Mouse (Mus musculus) CH12.LX (cell line): ENCODE data around the gene Naa16. TPM values are rescaled to one million over a fixed set of nuclear protein-coding genes. Genes with fewer than 3 reads are reported as not detected.

Experiments used
- DNase-seq: peaks from one replicate; pipeline ENCODE4 v3.0.0-alpha.2; 2013; ENCODE audit errors: extremely low read depth
- H3K27ac ChIP-seq: 2 replicates; pipeline ENCODE4 v1.5.1; 2012; ENCODE audit warnings: low read depth, mild to moderate bottlenecking, control low read depth, moderate library complexity; ENCODE audit not compliant: insufficient read depth
- H3K27me3 ChIP-seq: replicated peaks from 2 replicates; pipeline ENCODE3; 2012; ENCODE audit warnings: inconsistent platforms
- H3K36me3 ChIP-seq, 2 experiments: replicated peaks in 1 of 2; 2 replicates each; pipeline versions ENCODE3 to v1.6.1; 2012; ENCODE audit warnings: inconsistent platforms in 1 of 2, low read length in 1 of 2, mild to moderate bottlenecking in 1 of 2, mixed read lengths in 1 of 2, moderate library complexity in 1 of 2; ENCODE audit not compliant: control insufficient read depth in 1 of 2, insufficient read depth in 1 of 2
- H3K4me1 ChIP-seq, 2 experiments: 2 replicates each; pipeline ENCODE4 v1.6.1; 2012; ENCODE audit warnings: inconsistent platforms in 1 of 2, moderate library complexity in 1 of 2; ENCODE audit not compliant: insufficient read depth in 2 of 2, control insufficient read depth in 1 of 2
- H3K4me2 ChIP-seq: 2 replicates; pipeline ENCODE4 v1.6.1; 2012; ENCODE audit warnings: low read depth, mild to moderate bottlenecking, control low read depth; ENCODE audit not compliant: poor library complexity, insufficient read depth, severe bottlenecking
- H3K4me3 ChIP-seq, 3 experiments: fragments of 150-350 bp in 1 of 3; sonication (generic) in 1 of 3; replicated peaks in 1 of 3; 2 replicates each; pipeline versions ENCODE3 to v1.5.1; 2011 to 2012; ENCODE audit warnings: low read depth in 2 of 3, low read length in 2 of 3, mild to moderate bottlenecking in 2 of 3, moderate library complexity in 2 of 3, control low read depth in 1 of 3, improper control_type of control experiment in 1 of 3, inconsistent platforms in 1 of 3, mixed read lengths in 1 of 3; ENCODE audit not compliant: poor library complexity in 1 of 3
- H3K79me2 ChIP-seq: replicated peaks from 2 replicates; pipeline ENCODE4 v1.6.1; 2012; ENCODE audit warnings: mild to moderate bottlenecking, moderate library complexity; ENCODE audit not compliant: control insufficient read depth, poor library complexity, insufficient read depth, severe bottlenecking; ENCODE audit errors: extremely low read depth
- H3K9ac ChIP-seq: 2 replicates; pipeline ENCODE4 v1.6.1; 2012; ENCODE audit warnings: low read depth, mild to moderate bottlenecking, control low read depth, moderate library complexity; ENCODE audit not compliant: insufficient read depth
- H3K9me3 ChIP-seq: replicated peaks from 2 replicates; pipeline ENCODE3; 2012; ENCODE audit warnings: low read length, inconsistent platforms, mixed read lengths
- BHLHE40 ChIP-seq: IDR thresholded peaks from 2 replicates; pipeline ENCODE4 v1.6.1; 2011; ENCODE audit warnings: mild to moderate bottlenecking, low read depth, low read length, improper control_type of control experiment
- CHD1 ChIP-seq: IDR thresholded peaks from 2 replicates; pipeline ENCODE4 v1.6.1; 2012; ENCODE audit warnings: low read depth, low read length, improper control_type of control experiment, inconsistent platforms
- CHD2 ChIP-seq: IDR thresholded peaks from 2 replicates; pipeline ENCODE4 v1.6.1; 2011; ENCODE audit warnings: low read length, improper control_type of control experiment
- ELF1 ChIP-seq: IDR thresholded peaks from 2 replicates; pipeline ENCODE4 v1.6.1; 2014; ENCODE audit warnings: low read depth, mild to moderate bottlenecking, inconsistent platforms, low read length, improper control_type of control experiment
- ETS1 ChIP-seq: conservative IDR thresholded peaks from 2 replicates; pipeline ENCODE4 v1.6.1; 2012; ENCODE audit warnings: low read depth, mild to moderate bottlenecking, inconsistent platforms, low read length, improper control_type of control experiment, moderate library complexity
- GABPA ChIP-seq: IDR thresholded peaks from 2 replicates; pipeline ENCODE4 v1.6.1; 2012; ENCODE audit warnings: low read depth, low read length, improper control_type of control experiment, inconsistent platforms; ENCODE audit not compliant: insufficient replicate concordance
- HCFC1 ChIP-seq: IDR thresholded peaks from 2 replicates; pipeline ENCODE4 v1.6.1; 2012; ENCODE audit warnings: low read depth, mild to moderate bottlenecking, inconsistent platforms, low read length, improper control_type of control experiment
- MAZ ChIP-seq: IDR thresholded peaks from 2 replicates; pipeline ENCODE4 v1.6.1; 2012; ENCODE audit warnings: low read depth, mild to moderate bottlenecking, inconsistent platforms, low read length, improper control_type of control experiment, moderate library complexity
- MEF2A ChIP-seq: IDR thresholded peaks from 2 replicates; pipeline ENCODE4 v1.6.1; 2014; ENCODE audit warnings: low read depth, mild to moderate bottlenecking, inconsistent platforms, low read length, improper control_type of control experiment, borderline replicate concordance
- MXI1 ChIP-seq: IDR thresholded peaks from 2 replicates; pipeline ENCODE4 v1.6.1; 2011; ENCODE audit warnings: mild to moderate bottlenecking, low read depth, low read length, improper control_type of control experiment
- MYC ChIP-seq: IDR thresholded peaks from 2 replicates; pipeline ENCODE4 v1.6.1; 2011; ENCODE audit warnings: low read depth, mild to moderate bottlenecking, improper control_type of control experiment, low read length
- PAX5 ChIP-seq: IDR thresholded peaks from 2 replicates; pipeline ENCODE4 v1.6.1; 2012; ENCODE audit warnings: low read length, inconsistent platforms, mixed read lengths
- POLR2A ChIP-seq: IDR thresholded peaks from 2 replicates; pipeline ENCODE4 v1.6.1; 2011; ENCODE audit warnings: low read depth, mild to moderate bottlenecking, improper control_type of control experiment, low read length
- RAD21 ChIP-seq: IDR thresholded peaks from 2 replicates; pipeline ENCODE4 v1.6.1; 2011; ENCODE audit warnings: low read depth, mild to moderate bottlenecking, low read length, improper control_type of control experiment, moderate library complexity
- SIN3A ChIP-seq: IDR thresholded peaks from 2 replicates; pipeline ENCODE4 v1.6.1; 2012; ENCODE audit warnings: low read length, improper control_type of control experiment, inconsistent platforms
- SMC3 ChIP-seq: IDR thresholded peaks from 2 replicates; pipeline ENCODE4 v1.6.1; 2011; ENCODE audit warnings: low read depth, low read length, improper control_type of control experiment
- TBP ChIP-seq: conservative IDR thresholded peaks from 2 replicates; pipeline ENCODE4 v1.6.1; 2011; ENCODE audit warnings: low read depth, low read length, improper control_type of control experiment
- TCF12 ChIP-seq: IDR thresholded peaks from 2 replicates; pipeline ENCODE4 v1.6.1; 2014; ENCODE audit warnings: low read depth, mild to moderate bottlenecking, inconsistent platforms, low read length, improper control_type of control experiment
- USF2 ChIP-seq: conservative IDR thresholded peaks from 2 replicates; pipeline ENCODE4 v1.6.1; 2011; ENCODE audit warnings: low read depth, low read length, improper control_type of control experiment
- ZC3H11A ChIP-seq: IDR thresholded peaks from 2 replicates; pipeline ENCODE4 v1.6.1; 2012; ENCODE audit warnings: low read depth, mild to moderate bottlenecking, inconsistent platforms, low read length, improper control_type of control experiment
- dilution Hi-C: fragments of 300-500 bp; cut with MboI; formaldehyde crosslinking; loops from 2 replicates; pipeline ENCODE4 v1.14.3; 2020; ENCODE audit warnings: low sequenced_read_pairs; ENCODE audit not compliant: extremely low pct_unique_long_range_greater_than_20kb, extremely low pct_ligation_motif_present
- in situ Hi-C: fragments of 300-500 bp; cut with MboI; formaldehyde crosslinking; loops from 3 replicates; pipeline ENCODE4 v1.14.3; 2019; ENCODE audit warnings: low sequenced_read_pairs, low pct_ligation_motif_present, low pct_unique_long_range_greater_than_20kb, mixed read lengths
- polyA plus RNA-seq: library from polyadenylated mRNA; unstranded; fragments of >175 nt; gene quantifications from 2 replicates; pipeline ENCODE4 v1.2.1, GENCODE M21; 2012; ENCODE audit warnings: low read depth; ENCODE audit not compliant: insufficient read length
- total RNA-seq, 2 experiments: library from RNA; depleted of rRNA; stranded (reverse); fragments of 300-350 nt in 1 of 2; fragments of >200 nt in 1 of 2; gene quantifications; 2 replicates each; pipeline ENCODE4 v1.2.3; 2012 to 2014

Gene Naa16
- total and polyA plus RNA-seq, 3 experiments, result 16.4 to 60.0 (median 42.6) TPM

DNA sequence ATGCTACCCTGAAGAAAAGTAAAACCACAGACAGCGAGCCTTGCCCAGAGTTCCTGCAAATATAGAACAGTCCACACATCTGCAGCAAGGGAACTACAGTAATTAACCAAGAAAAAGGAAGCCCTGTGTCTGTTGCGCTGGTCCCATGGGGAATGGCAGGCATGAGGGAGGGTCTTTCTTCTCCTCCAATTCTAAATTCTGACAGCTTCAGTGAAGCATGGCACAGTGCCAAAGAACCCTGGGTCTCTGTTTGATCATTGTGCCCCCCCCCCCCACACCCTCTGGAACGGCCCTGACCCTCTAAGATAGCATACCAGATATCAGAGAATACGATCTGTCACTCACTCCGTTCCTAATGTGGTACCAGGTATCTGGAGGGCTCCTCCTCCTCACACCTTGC, 93.7 kb downstream of the Naa16 start:
- no peak overlapping the region for H3K4me3 ChIP-seq
- no peak overlapping the region for H3K4me2 ChIP-seq
- dilution Hi-C loops (no loop called here), in situ Hi-C loops (no loop called here)
- no peak overlapping the region for H3K9ac ChIP-seq
- H3K9me3 ChIP-seq, result peaks cover 3% of the 10 kb centered on the region
- TF ChIP-seq CHD1 (no peak), HCFC1 (no peak), ZC3H11A (no peak), TCF12 (no peak), MAZ (no peak), ETS1 (no peak), RAD21 (no peak), CHD2 (no peak)
- H3K27ac ChIP-seq, result no peak overlapping the region
- H3K36me3 ChIP-seq, result no peaks in the 10 kb centered on the region
- DNase-seq, result no peak
- H3K79me2 ChIP-seq, result no peaks in the 10 kb centered on the region
- peaks cover 12 to 61% of the 10 kb centered on the region in 2 experiments for H3K4me1 ChIP-seq
- peaks cover 15% of the 10 kb centered on the region for H3K27me3 ChIP-seq

DNA sequence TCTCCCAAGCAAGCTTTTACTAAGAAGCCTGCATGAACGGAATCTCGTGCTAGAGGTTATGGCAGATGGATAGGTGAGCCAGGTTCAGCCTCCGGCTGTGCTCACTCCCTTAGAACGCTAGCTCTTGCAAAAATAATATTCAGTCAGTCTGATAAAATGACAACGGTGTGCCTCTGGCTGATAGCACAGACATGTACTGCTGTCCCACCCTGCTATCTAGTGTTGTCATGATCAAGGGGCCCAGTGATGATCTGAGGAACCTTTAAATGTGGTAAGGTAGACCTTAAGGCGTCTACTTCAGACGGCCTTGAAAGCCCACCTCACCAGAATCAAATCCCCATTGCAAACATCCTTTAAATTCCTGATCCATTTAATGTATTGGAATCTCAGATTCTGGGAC, 94.4 kb downstream of the Naa16 start:
- Histone ChIP-seq H3K36me3 (no peaks in the 10 kb centered on the region), H3K4me1 (peaks cover 12 to 58% of the 10 kb centered on the region in 2 experiments), H3K27ac (no peak overlapping the region), H3K9ac (no peak overlapping the region), H3K9me3 (peaks cover 3% of the 10 kb centered on the region), H3K4me3 (no peak overlapping the region), H3K27me3 (peaks cover 15% of the 10 kb centered on the region), H3K4me2 (no peak overlapping the region), H3K79me2 (no peaks in the 10 kb centered on the region)
- in situ Hi-C loops, result no loop called here
- dilution Hi-C loops, result no loop called here
- DNase-seq, result no peak
- TF ChIP-seq PAX5 (no peak), TCF12 (no peak), BHLHE40 (no peak), GABPA (no peak)
- TF ChIP-seq, all 38 proteins: peak for 0

DNA sequence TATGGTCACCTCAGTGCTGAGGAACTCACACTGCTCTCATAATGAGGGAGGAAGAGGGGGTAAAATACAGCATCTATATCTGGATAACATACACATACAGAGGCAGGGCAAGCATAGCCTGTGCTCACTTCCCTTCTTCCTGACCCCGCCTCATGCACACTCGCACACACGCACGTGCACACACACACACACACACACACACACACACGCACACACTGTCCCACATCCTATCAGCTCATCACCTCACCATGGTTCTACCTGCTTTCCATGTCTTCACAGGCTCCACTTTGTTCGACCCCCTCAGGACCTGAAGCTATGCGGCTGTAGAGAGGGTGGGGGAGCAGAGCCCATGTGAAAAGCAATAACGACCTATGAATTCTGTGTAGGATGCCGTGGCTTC, 95.0 kb downstream of the Naa16 start:
- Histone ChIP-seq H3K9ac (no peak overlapping the region), H3K4me3 (no peak overlapping the region)
- dilution Hi-C loops, result no loop called here

More for the DNA sequence above, 95.0 kb downstream of the Naa16 start:
- DNase-seq, result no peak
- in situ Hi-C loops, result no loop called here
- no peak overlapping the region for H3K4me2 ChIP-seq
- H3K79me2 ChIP-seq, result no peaks in the 10 kb centered on the region
- peaks cover 8 to 55% of the 10 kb centered on the region in 2 experiments for H3K4me1 ChIP-seq
- peaks cover under 1% of the 10 kb centered on the region for H3K9me3 ChIP-seq
- H3K27me3 ChIP-seq, result peaks cover 11% of the 10 kb centered on the region
- no peak for TF ChIP-seq MXI1
- TF ChIP-seq ZC3H11A, result no peak
- no peak for TF ChIP-seq ELF1
- no peak for TF ChIP-seq MEF2A
- no peak for TF ChIP-seq MYC
- TF ChIP-seq MAZ, result no peak
- no peak for TF ChIP-seq SIN3A
- TF ChIP-seq GABPA, result no peak
- no peak for TF ChIP-seq SMC3
- TF ChIP-seq USF2, result no peak
- TF ChIP-seq CHD2, result no peak
- no peak for TF ChIP-seq TBP
- no peak for TF ChIP-seq HCFC1
- no peak for TF ChIP-seq POLR2A
- TF ChIP-seq CHD1, result no peak
- H3K36me3 ChIP-seq, result no peaks in the 10 kb centered on the region
- no peak overlapping the region for H3K27ac ChIP-seq
